Mouse (Mus musculus) left cerebral cortex, postnatal 36 days (tissue): Measurements from ENCODE around the gene Bco1. TPM values are rescaled to one million over a fixed set of nuclear protein-coding genes. Genes with fewer than 3 reads are reported as not detected.

ENCODE experiments used
- DNase-seq, 2 experiments: peaks; one replicate each; pipeline ENCODE4 v3.0.0; 2021 to 2022; ENCODE audit warnings: low spot score in 2 of 2, mixed read lengths in 1 of 2
- intact Hi-C: fragments of 180-260 bp; cut with DNase I; formaldehyde crosslinking; loops from one replicate; pipeline ENCODE4 v1.15.1; 2025
- total RNA-seq, 2 experiments: library from RNA; stranded (reverse); gene quantifications; 2 replicates each; pipeline ENCODE4 v1.2.3; 2021

Bco1 gene
- total RNA-seq, 2 experiments from 2014 or later, result not detected

- DNase-seq, result no peak
- intact Hi-C loops, result no loop called here
Measured at GRCm38 (mm10) chr8:117177236-117177635, 81.6 kb downstream of the Bco1 start.

- no peak for DNase-seq
- intact Hi-C loops, result no loop called here
Measured at GRCm38 (mm10) chr8:117178039-117178438, 82.4 kb downstream of the Bco1 start.

- DNase-seq, result no peak
- intact Hi-C loops, result no loop called here
Measured at GRCm38 (mm10) chr8:117178676-117179075, 83.0 kb downstream of the Bco1 start.

- no peak for DNase-seq
- intact Hi-C loops, result no loop called here
Measured at GRCm38 (mm10) chr8:117182746-117183145, 87.1 kb downstream of the Bco1 start.

Other genes starting within 250 kb of the Bco1 start
- 10 to 100 TPM; 19.6 to 20.8 TPM for gene Cmc2, start 174.4 kb upstream of the Bco1 start, total RNA-seq
- 1 to 10 TPM; 1.1 to 1.5 TPM for gene Cenpn, start 174.1 kb upstream of the Bco1 start, total RNA-seq
- 10 to 100 TPM; 63.3 to 66.0 TPM for gene Atmin, start 152.5 kb upstream of the Bco1 start, total RNA-seq
- 10 to 100 TPM; 13.5 TPM for gene 1700030J22Rik, start 116.9 kb upstream of the Bco1 start, total RNA-seq
- 10 to 100 TPM; 33.2 to 43.7 TPM for gene Gcsh, start 102.3 kb upstream of the Bco1 start, total RNA-seq
- gene Pkd1l2, start 13.4 kb upstream of the Bco1 start, total RNA-seq, result under 1 TPM; 0.07 TPM
- gene Gan, start 62.3 kb downstream of the Bco1 start, total RNA-seq, result 10 to 100 TPM; 16.3 to 17.0 TPM
- 100 to 1,000 TPM; 333 to 339 TPM for gene Cmip, start 161.2 kb downstream of the Bco1 start, total RNA-seq